Mouse (Mus musculus) lung, adult 2 months (tissue): ENCODE measurements at regions not wholly inside any gene's neighbourhood (a gene's known extent, or its start where the extent isn't known, plus 50 kb on each side); places are given as distances from the start of the nearest gene placed in this dataset.
A peak's percentile ranks its signal among the peaks of the same experiment; 100 is the strongest.

Experiments used
- DNase-seq: peaks from one replicate; pipeline ENCODE4 v3.0.0; 2022
- H3K4me1 ChIP-seq: fragments of 200-500 bp; 2 replicates; pipeline ENCODE4 v1.6.1; 2011; ENCODE audit warnings: low read length; ENCODE audit not compliant: control insufficient read depth, insufficient read depth
- H3K4me3 ChIP-seq: fragments of 200-500 bp; replicated peaks from 2 replicates; pipeline ENCODE3; 2011; ENCODE audit warnings: low read depth, mild to moderate bottlenecking, control low read depth, low read length; ENCODE audit errors: extremely low read depth
- CTCF ChIP-seq: fragments of 200-500 bp; IDR thresholded peaks from 2 replicates; pipeline ENCODE4 v1.5.1; 2011; ENCODE audit warnings: mild to moderate bottlenecking, low read length, control low read depth; ENCODE audit not compliant: insufficient read depth
- POLR2A ChIP-seq: fragments of 200-500 bp; IDR thresholded peaks from 2 replicates; pipeline ENCODE4 v1.6.1; 2011; ENCODE audit warnings: low read depth, mild to moderate bottlenecking, control low read depth, low read length, borderline replicate concordance; ENCODE audit errors: extremely low read depth
- WGBS: fragments of 180-500 bp; shearing (Covaris S2); methylation state at CpG from one replicate; pipeline ENCODE4 v1.1.7; 2018; 5-methylcytosine and 5-hydroxymethylcytosine counted together

- no peak for TF ChIP-seq POLR2A
- TF ChIP-seq CTCF: no peak
- 19% methylated on average over 15 of the region's 15 CpGs for WGBS
- H3K4me1 ChIP-seq: peaks cover 5% of the 10 kb centered on the region; the same call in 1 of the 2 replicates
- H3K4me3 ChIP-seq: peak overlapping the region; percentile 18
- DNase-seq: peak; percentile 18
These were observed 262.4 kb downstream of the Zfp704 start for GRCm38 (mm10) chr3:9347446-9347860.

- peak overlapping the region; percentile 18 for H3K4me3 ChIP-seq
- WGBS: 2% methylated on average over 25 of the region's 27 CpGs
- peak; percentile 14 for DNase-seq
These were observed 262.9 kb downstream of the Zfp704 start for GRCm38 (mm10) chr3:9346857-9347445.

GRCm38 (mm10) chr3:9346356-9346755, 263.5 kb downstream of the Zfp704 start:
- no peak for DNase-seq
- WGBS: 28% methylated on average over 13 of the region's 13 CpGs
- TF ChIP-seq POLR2A (no peak), CTCF (no peak)
- no peak overlapping the region for H3K4me3 ChIP-seq
- H3K4me1 ChIP-seq: peaks cover 5% of the 10 kb centered on the region; the same call in 1 of the 2 replicates

More at GRCm38 (mm10) chr3:9346857-9347445, 262.9 kb downstream of the Zfp704 start:
- H3K4me1 ChIP-seq: peaks cover 5% of the 10 kb centered on the region; the same call in 1 of the 2 replicates
- TF ChIP-seq CTCF: no peak

GRCm38 (mm10) chr3:9345885-9346284, 264.0 kb downstream of the Zfp704 start:
- no peak overlapping the region for H3K4me3 ChIP-seq

GRCm38 (mm10) chr3:9343586-9343985, 266.3 kb downstream of the Zfp704 start:
- H3K4me3 ChIP-seq: no peak overlapping the region
- TF ChIP-seq CTCF (no peak), POLR2A (no peak)
- DNase-seq: no peak
- H3K4me1 ChIP-seq: peaks cover 5% of the 10 kb centered on the region; the same call in 1 of the 2 replicates
- WGBS: 24% methylated on average over 4 of the region's 4 CpGs

More at GRCm38 (mm10) chr3:9345885-9346284, 264.0 kb downstream of the Zfp704 start:
- peaks cover 5% of the 10 kb centered on the region; the same call in 1 of the 2 replicates for H3K4me1 ChIP-seq
- DNase-seq: no peak
- no peak for TF ChIP-seq POLR2A
- no peak for TF ChIP-seq CTCF
- WGBS: 63% methylated on average over 9 of the region's 9 CpGs

- 70% methylated on average over 3 of the region's 3 CpGs for WGBS
- TF ChIP-seq CTCF (no peak), POLR2A (no peak)
- DNase-seq: no peak
- no peak overlapping the region for H3K4me3 ChIP-seq
- H3K4me1 ChIP-seq: peaks cover 3% of the 10 kb centered on the region; the same call in 1 of the 2 replicates
These were observed 267.7 kb downstream of the Zfp704 start for GRCm38 (mm10) chr3:9342167-9342566.

GRCm38 (mm10) chr3:9341657-9342056, 268.2 kb downstream of the Zfp704 start:
- DNase-seq: no peak

GRCm38 (mm10) chr3:9341244-9341643, 268.6 kb downstream of the Zfp704 start:
- TF ChIP-seq POLR2A (no peak), CTCF (no peak)

More at GRCm38 (mm10) chr3:9341657-9342056, 268.2 kb downstream of the Zfp704 start:
- TF ChIP-seq CTCF (no peak), POLR2A (no peak)
- 59% methylated on average over 5 of the region's 5 CpGs for WGBS
- no peaks in the 10 kb centered on the region; the same call in 1 of the 2 replicates for H3K4me1 ChIP-seq
- H3K4me3 ChIP-seq: no peak overlapping the region

GRCm38 (mm10) chr3:9340788-9341187, 269.1 kb downstream of the Zfp704 start:
- peak overlapping the region; percentile 11 for H3K4me3 ChIP-seq
- WGBS: 3% methylated on average over 15 of the region's 15 CpGs
- no peaks in the 10 kb centered on the region for H3K4me1 ChIP-seq
- TF ChIP-seq CTCF (no peak), POLR2A (no peak)
- DNase-seq: peak; percentile 41

More at GRCm38 (mm10) chr3:9341244-9341643, 268.6 kb downstream of the Zfp704 start:
- 46% methylated on average over 4 of the region's 4 CpGs for WGBS
- H3K4me3 ChIP-seq: no peak overlapping the region
- no peaks in the 10 kb centered on the region for H3K4me1 ChIP-seq
- DNase-seq: no peak

- Histone ChIP-seq H3K4me3 (no peak overlapping the region), H3K4me1 (no peaks in the 10 kb centered on the region)
- WGBS: 26% methylated on average over 4 of the region's 4 CpGs
- TF ChIP-seq CTCF (no peak), POLR2A (no peak)
- DNase-seq: no peak
These were observed 269.5 kb downstream of the Zfp704 start for GRCm38 (mm10) chr3:9340344-9340743.

- Histone ChIP-seq H3K4me3 (no peak overlapping the region), H3K4me1 (no peaks in the 10 kb centered on the region)
- TF ChIP-seq CTCF (no peak), POLR2A (no peak)
- 68% methylated on average over 4 of the region's 4 CpGs for WGBS
- DNase-seq: no peak
These were observed 270.2 kb downstream of the Zfp704 start for GRCm38 (mm10) chr3:9339669-9340068.
